Mouse (Mus musculus) ES-Bruce4 (cell line): Measurements from ENCODE around the gene Mrpl2.

Experiments used
- CTCF ChIP-seq: IDR thresholded peaks from one replicate; pipeline ENCODE4 v1.8.1; 2011; ENCODE audit warnings: low read depth, low read length
- POLR2A ChIP-seq: IDR thresholded peaks from one replicate; pipeline ENCODE4 v1.8.1; 2011; ENCODE audit warnings: low read length; ENCODE audit not compliant: insufficient read depth

DNA sequence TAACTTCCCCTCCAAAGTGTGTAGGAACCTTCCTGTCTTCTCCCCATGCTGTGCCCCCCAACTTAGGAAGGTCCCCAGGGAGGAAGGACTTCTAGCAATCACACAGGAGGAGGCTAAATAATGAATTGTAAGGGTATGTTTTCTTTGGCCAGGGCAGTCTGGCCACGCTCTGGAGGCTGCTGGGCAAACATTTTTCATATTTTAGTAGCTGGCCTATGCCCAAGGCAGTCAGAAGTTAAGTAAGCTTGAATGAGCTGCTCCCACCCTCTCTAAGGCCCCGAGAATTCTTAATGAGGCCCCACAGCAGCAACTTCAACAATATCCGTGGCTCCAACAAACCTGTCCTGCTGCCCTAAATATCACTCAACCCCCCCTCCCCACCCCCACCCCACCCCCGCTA, 33.2 kb upstream of the Mrpl2 start:
- no peak for TF ChIP-seq CTCF
- no peak for TF ChIP-seq POLR2A
